Mouse (Mus musculus): ENCODE measurements at regions not wholly inside any gene's neighbourhood (a gene's known extent, or its start where the extent isn't known, plus 50 kb on each side); places are given as distances from the start of the nearest gene placed in this dataset.

DNA sequence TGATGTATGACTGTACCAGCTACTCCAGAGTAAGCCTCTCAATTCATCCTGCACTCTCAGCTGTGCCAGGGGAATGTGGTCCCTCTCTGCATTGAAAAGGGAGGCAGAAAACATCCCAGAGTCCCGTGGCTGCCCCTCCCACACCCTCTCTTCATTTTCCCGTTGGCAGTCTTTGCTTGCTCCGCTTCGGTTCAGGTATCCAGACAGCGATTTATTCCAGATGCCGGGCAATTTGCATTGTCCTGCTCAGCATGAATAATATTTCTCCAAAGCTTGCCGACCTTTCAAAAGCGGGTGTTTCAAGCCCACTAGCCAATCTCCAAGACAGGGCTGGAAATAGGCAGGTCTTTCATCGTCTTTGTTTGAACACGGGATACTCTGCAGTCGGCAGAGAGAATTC lies 220.5 kb upstream of the Ntm start:
- no peaks in the 10 kb centered on the region for H3K36me3 ChIP-seq (ENCODE audit: control insufficient read depth, insufficient read depth, low read length, poor library complexity, severe bottlenecking)
- no peak overlapping the region for H3K9ac ChIP-seq (ENCODE audit: low read depth, poor library complexity, severe bottlenecking)
- no peaks in the 10 kb centered on the region for H3K9me3 ChIP-seq (replicated peaks; ENCODE audit: control insufficient read depth, insufficient read depth, low read length, poor library complexity, severe bottlenecking)
- H3K27ac ChIP-seq (ENCODE audit: insufficient read depth, low read length), result no peak overlapping the region
- no peak for TF ChIP-seq POLR2A (IDR thresholded peaks at IDR 0.05; ENCODE audit: insufficient read depth, low read length)
- no peak for TF ChIP-seq EP300 (IDR thresholded peaks at IDR 0.05; ENCODE audit: insufficient read depth, low read depth, low read length)
- TF ChIP-seq CTCF (IDR thresholded peaks at IDR 0.05; ENCODE audit: low read depth, low read length), result no peak
- H3K4me3 ChIP-seq (ENCODE audit: low read depth, low read length), result no peak overlapping the region
- H3K27me3 ChIP-seq (ENCODE audit: control insufficient read depth, insufficient read depth, low read length, poor library complexity, severe bottlenecking), result no peaks in the 10 kb centered on the region
- H3K4me1 ChIP-seq (ENCODE audit: control insufficient read depth, insufficient read depth, low read length), result no peaks in the 10 kb centered on the region

DNA sequence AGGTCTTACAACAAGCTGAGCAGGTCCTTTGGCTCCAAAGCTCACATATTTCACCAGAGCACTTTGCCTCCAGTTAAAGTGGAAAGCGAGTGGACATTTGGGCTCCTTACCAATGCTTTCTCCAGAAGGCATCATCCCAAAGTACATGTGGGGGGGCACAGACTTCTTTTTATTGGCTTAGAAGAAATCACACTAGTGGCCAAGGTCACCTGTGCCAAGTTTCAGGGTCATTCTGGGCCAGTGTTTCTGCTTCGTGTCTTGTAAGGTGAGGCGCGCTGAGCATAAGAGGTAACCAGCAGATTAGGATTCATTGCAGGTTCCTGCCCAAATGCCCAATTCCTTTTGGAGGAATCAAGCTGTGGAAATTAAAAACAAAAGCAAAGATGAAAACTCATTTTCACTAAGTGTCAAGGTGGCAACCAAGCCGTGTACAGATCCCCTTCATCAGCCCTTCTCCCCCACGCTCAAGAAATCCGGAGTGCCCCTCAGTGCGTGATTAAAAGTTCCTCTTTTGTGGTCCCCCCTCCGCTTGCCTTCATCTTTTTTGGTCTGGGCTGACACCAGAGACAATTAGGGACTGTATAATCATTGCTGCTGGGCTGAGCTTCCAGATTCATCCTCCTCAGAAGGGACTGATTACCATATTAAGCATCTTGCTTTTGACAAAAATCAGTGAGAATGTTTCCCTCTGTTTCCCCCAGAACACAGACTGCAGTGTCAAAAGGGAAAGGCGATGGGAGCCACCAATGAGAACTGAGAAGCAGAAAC lies 222.2 kb upstream of the Ntm start:
- no peak for TF ChIP-seq EP300 (IDR thresholded peaks at IDR 0.05; ENCODE audit: insufficient read depth, low read depth, low read length)
- TF ChIP-seq POLR2A (IDR thresholded peaks at IDR 0.05; ENCODE audit: insufficient read depth, low read length), result no peak
- no peak for TF ChIP-seq CTCF (IDR thresholded peaks at IDR 0.05; ENCODE audit: low read depth, low read length)

DNA sequence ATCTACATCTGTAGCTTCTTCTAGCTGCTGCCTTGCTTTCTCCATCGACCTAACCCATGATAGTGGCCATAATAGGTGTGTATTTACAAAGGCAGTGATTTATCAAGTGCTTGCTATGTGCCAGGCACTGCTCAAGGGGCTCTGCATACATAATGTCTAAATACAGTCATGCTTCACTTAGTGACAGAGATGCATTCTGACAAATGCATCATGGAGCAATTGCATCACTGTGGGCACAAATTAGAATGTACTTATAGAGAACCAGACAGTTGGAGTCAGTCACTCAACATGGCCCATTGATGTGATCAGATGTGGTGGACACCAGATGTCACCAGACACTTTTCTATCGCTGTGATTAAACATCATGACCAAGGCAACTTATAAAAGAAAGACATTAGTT lies 223.3 kb upstream of the Ntm start:
- Histone ChIP-seq H3K9ac (ENCODE audit: low read depth, poor library complexity, severe bottlenecking) (no peak overlapping the region), H3K4me3 (ENCODE audit: low read depth, low read length) (no peak overlapping the region), H3K27ac (ENCODE audit: insufficient read depth, low read length) (no peak overlapping the region), H3K27me3 (ENCODE audit: control insufficient read depth, insufficient read depth, low read length, poor library complexity, severe bottlenecking) (no peaks in the 10 kb centered on the region), H3K9me3 (replicated peaks; ENCODE audit: control insufficient read depth, insufficient read depth, low read length, poor library complexity, severe bottlenecking) (0 out of 2 replicates have a peak, but pooled peaks cover 2% of the 10 kb centered on the region), H3K4me1 (ENCODE audit: control insufficient read depth, insufficient read depth, low read length) (no peaks in the 10 kb centered on the region), H3K36me3 (ENCODE audit: control insufficient read depth, insufficient read depth, low read length, poor library complexity, severe bottlenecking) (no peaks in the 10 kb centered on the region)
- no peak for TF ChIP-seq EP300 (IDR thresholded peaks at IDR 0.05; ENCODE audit: insufficient read depth, low read depth, low read length)
- TF ChIP-seq CTCF (IDR thresholded peaks at IDR 0.05; ENCODE audit: low read depth, low read length), result no peak
- no peak for TF ChIP-seq POLR2A (IDR thresholded peaks at IDR 0.05; ENCODE audit: insufficient read depth, low read length)

More for the DNA sequence above, 222.2 kb upstream of the Ntm start:
- no peak overlapping the region for H3K9ac ChIP-seq (ENCODE audit: low read depth, poor library complexity, severe bottlenecking)
- H3K4me3 ChIP-seq (ENCODE audit: low read depth, low read length), result no peak overlapping the region
- H3K9me3 ChIP-seq (replicated peaks; ENCODE audit: control insufficient read depth, insufficient read depth, low read length, poor library complexity, severe bottlenecking), result 0 out of 2 replicates have a peak, but pooled peaks cover 2% of the 10 kb centered on the region
- H3K27me3 ChIP-seq (ENCODE audit: control insufficient read depth, insufficient read depth, low read length, poor library complexity, severe bottlenecking), result no peaks in the 10 kb centered on the region
- no peaks in the 10 kb centered on the region for H3K36me3 ChIP-seq (ENCODE audit: control insufficient read depth, insufficient read depth, low read length, poor library complexity, severe bottlenecking)
- no peaks in the 10 kb centered on the region for H3K4me1 ChIP-seq (ENCODE audit: control insufficient read depth, insufficient read depth, low read length)
- no peak overlapping the region for H3K27ac ChIP-seq (ENCODE audit: insufficient read depth, low read length)

DNA sequence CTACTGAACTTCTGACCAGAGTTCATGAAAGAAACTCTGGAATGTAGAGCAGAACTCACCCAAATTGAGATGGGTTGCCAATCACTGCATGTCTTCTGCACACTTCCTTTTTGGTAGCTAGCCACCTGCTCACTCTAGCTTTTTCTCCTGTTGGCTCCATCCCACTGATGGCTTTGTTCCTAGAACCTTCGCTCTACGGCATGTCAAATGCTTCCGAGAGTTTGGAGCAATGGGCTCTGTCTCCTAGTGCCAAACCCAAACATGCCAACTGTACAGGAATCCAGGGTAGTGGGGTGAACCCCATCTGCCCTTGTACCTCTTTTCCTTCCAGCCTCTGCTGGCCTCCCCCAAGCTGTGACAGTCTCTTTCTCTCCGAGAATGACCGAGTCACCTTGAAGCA lies 227.1 kb upstream of the Ntm start:
- Histone ChIP-seq H3K36me3 (ENCODE audit: control insufficient read depth, insufficient read depth, low read length, poor library complexity, severe bottlenecking) (no peaks in the 10 kb centered on the region), H3K4me1 (ENCODE audit: control insufficient read depth, insufficient read depth, low read length) (no peaks in the 10 kb centered on the region), H3K9ac (ENCODE audit: low read depth, poor library complexity, severe bottlenecking) (no peak overlapping the region), H3K4me3 (ENCODE audit: low read depth, low read length) (no peak overlapping the region), H3K27ac (ENCODE audit: insufficient read depth, low read length) (no peak overlapping the region), H3K9me3 (replicated peaks; ENCODE audit: control insufficient read depth, insufficient read depth, low read length, poor library complexity, severe bottlenecking) (0 out of 2 replicates have a peak, but pooled peaks cover 4% of the 10 kb centered on the region), H3K27me3 (ENCODE audit: control insufficient read depth, insufficient read depth, low read length, poor library complexity, severe bottlenecking) (no peaks in the 10 kb centered on the region)
- TF ChIP-seq CTCF (IDR thresholded peaks at IDR 0.05; ENCODE audit: low read depth, low read length), result no peak

DNA sequence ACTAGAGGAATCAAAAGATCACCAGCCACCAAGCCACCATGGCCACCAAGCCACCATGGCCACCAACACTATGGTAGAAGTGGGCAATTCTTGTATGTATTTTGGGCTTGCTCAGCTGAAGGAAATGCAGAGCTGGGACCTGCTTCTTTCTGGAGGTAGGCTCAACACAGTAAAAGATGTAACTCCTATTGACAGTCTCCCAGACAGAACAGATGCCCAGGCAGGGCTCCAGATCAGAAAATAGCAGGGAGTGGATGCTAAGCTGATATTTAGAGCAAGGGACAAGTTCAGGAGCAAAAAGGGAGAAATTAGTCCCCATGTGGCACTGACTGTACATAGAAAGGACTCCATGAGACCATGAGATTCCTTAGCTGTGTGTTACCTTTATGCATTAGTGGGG lies 228.2 kb upstream of the Ntm start:
- no peak overlapping the region for H3K4me3 ChIP-seq (ENCODE audit: low read depth, low read length)
- TF ChIP-seq EP300 (IDR thresholded peaks at IDR 0.05; ENCODE audit: insufficient read depth, low read depth, low read length) (no peak), CTCF (IDR thresholded peaks at IDR 0.05; ENCODE audit: low read depth, low read length) (no peak), POLR2A (IDR thresholded peaks at IDR 0.05; ENCODE audit: insufficient read depth, low read length) (no peak)
- no peak overlapping the region for H3K9ac ChIP-seq (ENCODE audit: low read depth, poor library complexity, severe bottlenecking)
- H3K27me3 ChIP-seq (ENCODE audit: control insufficient read depth, insufficient read depth, low read length, poor library complexity, severe bottlenecking), result no peaks in the 10 kb centered on the region
- H3K4me1 ChIP-seq (ENCODE audit: control insufficient read depth, insufficient read depth, low read length), result no peaks in the 10 kb centered on the region
- H3K9me3 ChIP-seq (replicated peaks; ENCODE audit: control insufficient read depth, insufficient read depth, low read length, poor library complexity, severe bottlenecking), result 0 out of 2 replicates have a peak, but pooled peaks cover 4% of the 10 kb centered on the region
- no peaks in the 10 kb centered on the region for H3K36me3 ChIP-seq (ENCODE audit: control insufficient read depth, insufficient read depth, low read length, poor library complexity, severe bottlenecking)
- no peak overlapping the region for H3K27ac ChIP-seq (ENCODE audit: insufficient read depth, low read length)

DNA sequence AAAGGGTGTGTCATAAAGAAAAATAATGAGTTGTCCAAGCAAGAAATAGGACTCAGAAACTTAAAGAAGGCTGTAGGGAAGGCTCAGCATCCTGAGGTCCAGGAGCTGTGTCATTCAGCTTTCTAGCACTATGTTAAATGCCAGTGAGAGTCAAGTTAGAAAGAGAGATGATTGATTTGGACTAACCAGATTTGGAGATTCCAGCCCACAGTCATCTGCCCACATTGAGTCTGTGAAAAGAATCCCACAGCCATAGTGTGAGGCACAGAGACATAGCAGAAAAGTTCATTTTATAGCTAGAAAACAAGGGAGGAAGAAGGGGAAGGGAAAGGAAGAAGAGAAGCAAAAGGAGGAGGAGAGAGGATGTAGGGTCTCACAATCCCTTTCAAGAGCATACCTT lies 229.0 kb upstream of the Ntm start:
- Histone ChIP-seq H3K4me1 (ENCODE audit: control insufficient read depth, insufficient read depth, low read length) (no peaks in the 10 kb centered on the region), H3K9me3 (replicated peaks; ENCODE audit: control insufficient read depth, insufficient read depth, low read length, poor library complexity, severe bottlenecking) (0 out of 2 replicates have a peak, but pooled peaks cover 4% of the 10 kb centered on the region), H3K27me3 (ENCODE audit: control insufficient read depth, insufficient read depth, low read length, poor library complexity, severe bottlenecking) (no peaks in the 10 kb centered on the region), H3K4me3 (ENCODE audit: low read depth, low read length) (no peak overlapping the region), H3K9ac (ENCODE audit: low read depth, poor library complexity, severe bottlenecking) (no peak overlapping the region), H3K36me3 (ENCODE audit: control insufficient read depth, insufficient read depth, low read length, poor library complexity, severe bottlenecking) (no peaks in the 10 kb centered on the region), H3K27ac (ENCODE audit: insufficient read depth, low read length) (no peak overlapping the region)
- TF ChIP-seq EP300 (IDR thresholded peaks at IDR 0.05; ENCODE audit: insufficient read depth, low read depth, low read length) (no peak), POLR2A (IDR thresholded peaks at IDR 0.05; ENCODE audit: insufficient read depth, low read length) (no peak), CTCF (IDR thresholded peaks at IDR 0.05; ENCODE audit: low read depth, low read length) (no peak)

Measured in ES-Bruce4 (cell line).